Mouse (Mus musculus): ENCODE data around the gene Actl6a. TPM values are rescaled to one million over a fixed set of nuclear protein-coding genes. Genes with fewer than 3 reads are reported as not detected.
"Not testable (repeated sequence)": the region's sequence is repeated elsewhere in the genome, so short reads cannot be mapped to it uniquely, and the experiment has no call there.

Actl6a gene
- 10 to 100 TPM; 20.8 to 24.0 TPM for total RNA-seq (2021)
- long read RNA-seq, experiment 1, transcript Actl6a-201 (14 exons, 2,010 nt): major isoform, 19 of 20 reads
- long read RNA-seq, experiment 1, partial matches to known transcripts: 0 of 20 reads
- long read RNA-seq, experiment 1, other reads (novel, unspliced or antisense): 1 of 20 reads
- long read RNA-seq, experiment 2, transcript Actl6a-201 (14 exons, 2,010 nt): major isoform, 12 of 19 reads
- long read RNA-seq, experiment 2, partial matches to known transcripts: 2 of 19 reads
- long read RNA-seq, experiment 2, other reads (novel, unspliced or antisense): 5 of 19 reads

- DNase-seq: not testable (repeated sequence)
Measured at GRCm38 (mm10) chr3:32705647-32706348, at the start of gene Actl6a. Gene Actl6a (plus strand): TSS chr3:32706298.

- DNase-seq: no peak
Measured at GRCm38 (mm10) chr3:32656398-32656994, 49.6 kb upstream of the Actl6a start.

- DNase-seq: no peak
Measured at GRCm38 (mm10) chr3:32658401-32658800, 47.7 kb upstream of the Actl6a start.

GRCm38 (mm10) chr3:32658821-32659220 is 47.3 kb upstream of the Actl6a start:
- DNase-seq: peak; percentile 12 to 45

GRCm38 (mm10) chr3:32659506-32659905 is 46.6 kb upstream of the Actl6a start:
- DNase-seq: no peak

GRCm38 (mm10) chr3:32660276-32660675 is 45.8 kb upstream of the Actl6a start:
- no peak for DNase-seq

GRCm38 (mm10) chr3:32660831-32661555 is 45.1 kb upstream of the Actl6a start:
- no peak for DNase-seq

- DNase-seq: no peak
Measured at GRCm38 (mm10) chr3:32661556-32661930, 44.6 kb upstream of the Actl6a start.

GRCm38 (mm10) chr3:32668256-32668959 is 37.7 kb upstream of the Actl6a start:
- peak; percentile 41 to 42 for DNase-seq

GRCm38 (mm10) chr3:32669211-32669610 is 36.9 kb upstream of the Actl6a start:
- peak; percentile 52 to 70 for DNase-seq

GRCm38 (mm10) chr3:32670196-32670595 is 35.9 kb upstream of the Actl6a start:
- DNase-seq: no peak

- DNase-seq: no peak
Measured at GRCm38 (mm10) chr3:32673151-32673550, 32.9 kb upstream of the Actl6a start.

- DNase-seq: no peak
Measured at GRCm38 (mm10) chr3:32676393-32676792, 29.7 kb upstream of the Actl6a start.

- DNase-seq: no peak
Measured at GRCm38 (mm10) chr3:32682910-32683531, 23.1 kb upstream of the Actl6a start.

GRCm38 (mm10) chr3:32684631-32685030 is 21.5 kb upstream of the Actl6a start:
- DNase-seq: peak in 1 of 2 experiments; percentile 25

- DNase-seq: no peak
Measured at GRCm38 (mm10) chr3:32686537-32686936, 19.6 kb upstream of the Actl6a start.

GRCm38 (mm10) chr3:32687156-32687555 is 18.9 kb upstream of the Actl6a start:
- no peak for DNase-seq

- no peak for DNase-seq
Measured at GRCm38 (mm10) chr3:32689567-32689999, 16.5 kb upstream of the Actl6a start.

GRCm38 (mm10) chr3:32690008-32690407 is 16.1 kb upstream of the Actl6a start:
- no peak for DNase-seq

- no peak for DNase-seq
Measured at GRCm38 (mm10) chr3:32690901-32691300, 15.2 kb upstream of the Actl6a start.

GRCm38 (mm10) chr3:32691841-32692240 is 14.3 kb upstream of the Actl6a start:
- DNase-seq: no peak

All from heart, adult 18-20 months (tissue).